8 mouse cellular contexts compared by ENCODE assay signal in genomic region chr3:86920343-86921083, GRCm38 (mm10). TPM values are rescaled to one million over a fixed set of nuclear protein-coding genes. Genes with fewer than 3 reads are reported as not detected.
A peak's percentile ranks its signal among the peaks of the same experiment; 100 is the strongest.
DNase-seq lines count a peak whose midpoint lies in the region; ATAC-seq and TF ChIP-seq lines count a peak whose summit lies in the region.

Dclk2 (minus strand) TSS chr3:86920852.

- H3K27me3 ChIP-seq in E14TG2a.4 (ENCODE audit: insufficient read depth, low read length), result peaks cover 2% of the 10 kb centered on the region; the same call in 1 of the 2 replicates
- H3K27me3 ChIP-seq in forebrain, embryonic 13.5 days, result no peaks in the 10 kb centered on the region
- H3K27me3 ChIP-seq in heart, postnatal 0 days (ENCODE audit: control insufficient read depth, insufficient read depth, low read length), result no peaks in the 10 kb centered on the region; the same call in 1 of the 2 replicates
- H3K27me3 ChIP-seq in liver, embryonic 15.5 days, result peaks cover 55% of the 10 kb centered on the region
- H3K27me3 ChIP-seq in neural tube, embryonic 13.5 days, result no peaks in the 10 kb centered on the region
- no peaks in the 10 kb centered on the region for H3K27me3 ChIP-seq in stomach, postnatal 0 days (ENCODE audit: control insufficient read depth, insufficient read depth, low read length)

- WGBS in forebrain, embryonic 13.5 days, result under 1% methylated on average over 62 of the region's 91 CpGs
- WGBS in heart, postnatal 0 days, result 0% methylated on average over 66 of the region's 91 CpGs
- WGBS in liver, embryonic 15.5 days (ENCODE audit: insufficient replicate concordance), result 0% methylated on average over 83 of the region's 91 CpGs
- WGBS in neural tube, embryonic 13.5 days, result under 1% methylated on average over 85 of the region's 91 CpGs
- under 1% methylated on average over 48 of the region's 91 CpGs for WGBS in stomach, postnatal 0 days

- peak within 1 kb of the TSS; percentile 75 for H3K4me2 ChIP-seq in forebrain, embryonic 13.5 days
- H3K4me2 ChIP-seq in heart, postnatal 0 days (ENCODE audit: low read depth, low read length), result peak within 1 kb of the TSS; percentile 82
- peak within 1 kb of the TSS; percentile 75 for H3K4me2 ChIP-seq in liver, embryonic 15.5 days
- peak within 1 kb of the TSS; percentile 82 for H3K4me2 ChIP-seq in neural tube, embryonic 13.5 days
- H3K4me2 ChIP-seq in stomach, postnatal 0 days (replicated peaks; ENCODE audit: low read depth), result peak within 1 kb of the TSS; percentile 91

- no peak for TF ChIP-seq EP300 in heart, postnatal 0 days (IDR thresholded peaks at IDR 0.05; ENCODE audit: low read depth)
- TF ChIP-seq EP300 in stomach, postnatal 0 days (optimal IDR thresholded peaks at IDR 0.05), result no peak

- H3K36me3 ChIP-seq in E14TG2a.4 (ENCODE audit: insufficient read depth, low read length), result peaks cover 19% of the 10 kb centered on the region
- peaks cover 17% of the 10 kb centered on the region for H3K36me3 ChIP-seq in forebrain, embryonic 13.5 days (ENCODE audit: poor library complexity, severe bottlenecking)
- H3K36me3 ChIP-seq in heart, postnatal 0 days (replicated peaks; ENCODE audit: control insufficient read depth, insufficient read depth, low read length), result no peaks in the 10 kb centered on the region
- no peaks in the 10 kb centered on the region for H3K36me3 ChIP-seq in liver, embryonic 15.5 days (replicated peaks)
- peaks cover 20% of the 10 kb centered on the region for H3K36me3 ChIP-seq in neural tube, embryonic 13.5 days
- no peaks in the 10 kb centered on the region for H3K36me3 ChIP-seq in stomach, postnatal 0 days (ENCODE audit: control insufficient read depth, insufficient read depth, low read length)

- no peak for TF ChIP-seq CTCF in E14TG2a.4 (conservative IDR thresholded peaks at IDR 0.05; ENCODE audit: low read length)
- TF ChIP-seq CTCF in heart, postnatal 0 days (IDR thresholded peaks at IDR 0.05; ENCODE audit: low read depth), result no peak
- no peak for TF ChIP-seq CTCF in stomach, postnatal 0 days (IDR thresholded peaks at IDR 0.05; ENCODE audit: low read depth)

- peak; percentile 85 for DNase-seq in cerebellum, adult 11 months
- DNase-seq in heart, postnatal 0 days (ENCODE audit: low spot score), result peak; percentile 30
- peak; percentile 73 to 81 for DNase-seq in kidney, postnatal 25 days
- peak; percentile 54 for DNase-seq in stomach, postnatal 0 days (ENCODE audit: low spot score)

- peak; percentile 90 for ATAC-seq in forebrain, embryonic 13.5 days
- peak; percentile 84 for ATAC-seq in heart, postnatal 0 days (ENCODE audit: insufficient read depth, low read depth)
- ATAC-seq in liver, embryonic 15.5 days (ENCODE audit: insufficient read depth), result peak; percentile 65
- peak; percentile 94 for ATAC-seq in neural tube, embryonic 13.5 days (ENCODE audit: low read depth)
- ATAC-seq in stomach, postnatal 0 days (ENCODE audit: low FRiP score, low TSS enrichment), result peak; percentile 74

- H3K9ac ChIP-seq in forebrain, embryonic 13.5 days, result peak within 1 kb of the TSS; percentile 97
- H3K9ac ChIP-seq in heart, postnatal 0 days (replicated peaks; ENCODE audit: low read depth, low read length), result peak within 1 kb of the TSS; percentile 54
- peak within 1 kb of the TSS; percentile 15; the same call in 1 of the 2 replicates for H3K9ac ChIP-seq in liver, embryonic 15.5 days
- H3K9ac ChIP-seq in neural tube, embryonic 13.5 days, result peak within 1 kb of the TSS; percentile 96
- H3K9ac ChIP-seq in stomach, postnatal 0 days (ENCODE audit: low read length), result peak within 1 kb of the TSS; percentile 69

- H3K4me1 ChIP-seq in E14TG2a.4 (replicated peaks; ENCODE audit: low read depth, low read length), result peaks cover 65% of the 10 kb centered on the region
- peaks cover 36% of the 10 kb centered on the region for H3K4me1 ChIP-seq in forebrain, embryonic 13.5 days
- H3K4me1 ChIP-seq in heart, postnatal 0 days (ENCODE audit: control insufficient read depth, insufficient read depth), result no peaks in the 10 kb centered on the region
- peaks cover 10% of the 10 kb centered on the region; the same call in 1 of the 2 replicates for H3K4me1 ChIP-seq in liver, embryonic 15.5 days (replicated peaks)
- peaks cover 43% of the 10 kb centered on the region for H3K4me1 ChIP-seq in neural tube, embryonic 13.5 days (replicated peaks)
- peaks cover 2% of the 10 kb centered on the region; the same call in 1 of the 2 replicates for H3K4me1 ChIP-seq in stomach, postnatal 0 days (replicated peaks; ENCODE audit: control insufficient read depth, insufficient read depth)

- H3K27ac ChIP-seq in forebrain, embryonic 13.5 days, result peak within 1 kb of the TSS; percentile 96
- peak within 1 kb of the TSS; percentile 73 for H3K27ac ChIP-seq in heart, postnatal 0 days (ENCODE audit: low read depth)
- H3K27ac ChIP-seq in liver, embryonic 15.5 days (replicated peaks), result no peak within 1 kb of the TSS
- peak within 1 kb of the TSS; percentile 97 for H3K27ac ChIP-seq in neural tube, embryonic 13.5 days (replicated peaks)
- H3K27ac ChIP-seq in stomach, postnatal 0 days (replicated peaks), result peak within 1 kb of the TSS; percentile 70

- peak within 1 kb of the TSS; percentile 88 for H3K4me3 ChIP-seq in E14TG2a.4 (replicated peaks; ENCODE audit: low read length)
- H3K4me3 ChIP-seq in forebrain, embryonic 13.5 days, result peak within 1 kb of the TSS; percentile 91
- peak within 1 kb of the TSS; percentile 65 for H3K4me3 ChIP-seq in heart, postnatal 0 days (ENCODE audit: low read depth, low read length)
- H3K4me3 ChIP-seq in liver, embryonic 15.5 days (replicated peaks), result peak within 1 kb of the TSS; percentile 59
- H3K4me3 ChIP-seq in neural tube, embryonic 13.5 days, result peak within 1 kb of the TSS; percentile 90
- peak within 1 kb of the TSS; percentile 72 for H3K4me3 ChIP-seq in stomach, postnatal 0 days (ENCODE audit: low read depth, low read length)

- H3K9me3 ChIP-seq in E14TG2a.4 (ENCODE audit: low read length), result no peaks in the 10 kb centered on the region
- H3K9me3 ChIP-seq in forebrain, embryonic 13.5 days (replicated peaks), result no peaks in the 10 kb centered on the region
- H3K9me3 ChIP-seq in heart, postnatal 0 days (replicated peaks; ENCODE audit: control insufficient read depth, low read length), result no peaks in the 10 kb centered on the region
- no peaks in the 10 kb centered on the region for H3K9me3 ChIP-seq in liver, embryonic 15.5 days (replicated peaks)
- no peaks in the 10 kb centered on the region for H3K9me3 ChIP-seq in neural tube, embryonic 13.5 days
- H3K9me3 ChIP-seq in stomach, postnatal 0 days (ENCODE audit: control insufficient read depth, low read length), result no peaks in the 10 kb centered on the region

RNA-seq across cellular contexts. Expression of gene Dclk2, which starts in this region (rescaled TPM):
- 81.1 and 87.2 TPM in 2 replicates for polyA plus RNA-seq in forebrain, embryonic 13.5 days (2015; fragmentation: Nextera tagmentation; extraction: Ambion mirVana)
- 5.2 and 9.2 TPM in 2 replicates for total RNA-seq in heart, postnatal 0 days (2014; rRNA removed; ENCODE audit: low replicate concordance)
- 1.3 TPM in 2 replicates for polyA plus RNA-seq in heart, postnatal 0 days (2015; fragmentation: Nextera tagmentation; extraction: Ambion mirVana)
- 13.8 and 14.5 TPM in 2 replicates for polyA plus RNA-seq in liver, embryonic 15.5 days (2015; fragmentation: Nextera tagmentation; extraction: Ambion mirVana)
- polyA plus RNA-seq in neural tube, embryonic 13.5 days (2015; fragmentation: Nextera tagmentation; extraction: Ambion mirVana), result 69.4 and 72.2 TPM in 2 replicates
- polyA plus RNA-seq in stomach, postnatal 0 days (2015; fragmentation: Nextera tagmentation; extraction: Ambion mirVana), result 2.0 and 2.3 TPM in 2 replicates

Comparison
In these comparisons a context has a peak if more than half of its experiments do, and no peak if none do; other contexts are left out.
1. DNase-seq: peak in every context shown above with its lines; median percentile 85 in cerebellum, adult 11 months; 77 in kidney, postnatal 25 days; 54 in stomach, postnatal 0 days; 30 in heart, postnatal 0 days.
2. H3K9ac ChIP-seq: peak in every context shown above with its lines; median percentile 97 in forebrain, embryonic 13.5 days; 96 in neural tube, embryonic 13.5 days; 69 in stomach, postnatal 0 days; 54 in heart, postnatal 0 days; 15 in liver, embryonic 15.5 days.